Mouse (Mus musculus): ENCODE results near the gene Rnf114. TPM values are rescaled to one million over a fixed set of nuclear protein-coding genes. Genes with fewer than 3 reads are reported as not detected.
A peak's percentile ranks its signal among the peaks of the same experiment; 100 is the strongest.

The Rnf114 gene
- total and polyA plus RNA-seq, 2 experiments from 2014 or later, result 63.6 to 102 TPM

DNA sequence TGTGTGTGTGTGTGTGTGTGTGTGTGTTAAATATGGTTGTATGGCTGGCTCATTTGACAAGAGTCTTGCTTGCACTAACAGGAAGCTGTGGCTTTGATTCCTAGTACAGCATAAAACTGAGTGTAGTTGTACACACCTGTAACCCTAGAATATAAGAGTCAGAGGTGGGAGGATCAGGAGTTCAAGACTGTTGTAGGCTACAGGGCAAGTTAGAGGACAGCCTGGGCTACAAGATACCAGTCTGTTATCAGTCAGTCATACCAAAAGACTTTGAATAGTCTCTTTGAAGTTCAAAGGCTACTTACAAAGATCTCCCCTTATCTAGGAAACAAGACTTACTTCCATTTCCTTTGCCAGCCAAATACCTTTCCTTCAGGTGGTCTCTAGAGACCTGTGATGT lies 41.4 kb downstream of the Rnf114 start:
- DNase-seq (ENCODE audit: low spot score), result no peak
- Histone ChIP-seq H3K27me3 (ENCODE audit: control insufficient read depth, insufficient read depth, low read length) (peaks cover 23% of the 10 kb centered on the region), H3K27ac (ENCODE audit: low read depth) (no peak overlapping the region), H3K4me2 (ENCODE audit: low read depth, low read length) (no peak overlapping the region), H3K4me3 (ENCODE audit: low read depth, low read length) (no peak overlapping the region), H3K9ac (replicated peaks; ENCODE audit: low read depth, low read length) (no peak overlapping the region), H3K36me3 (replicated peaks; ENCODE audit: control insufficient read depth, insufficient read depth, low read length) (no peaks in the 10 kb centered on the region), H3K4me1 (ENCODE audit: control insufficient read depth, insufficient read depth) (peaks cover 6% of the 10 kb centered on the region), H3K9me3 (replicated peaks; ENCODE audit: control insufficient read depth, low read length) (no peaks in the 10 kb centered on the region)
- ATAC-seq (ENCODE audit: insufficient read depth, low read depth), result no peak
- no peak for TF ChIP-seq EP300 (IDR thresholded peaks at IDR 0.05; ENCODE audit: low read depth)
- TF ChIP-seq CTCF (IDR thresholded peaks at IDR 0.05; ENCODE audit: low read depth), result no peak

DNA sequence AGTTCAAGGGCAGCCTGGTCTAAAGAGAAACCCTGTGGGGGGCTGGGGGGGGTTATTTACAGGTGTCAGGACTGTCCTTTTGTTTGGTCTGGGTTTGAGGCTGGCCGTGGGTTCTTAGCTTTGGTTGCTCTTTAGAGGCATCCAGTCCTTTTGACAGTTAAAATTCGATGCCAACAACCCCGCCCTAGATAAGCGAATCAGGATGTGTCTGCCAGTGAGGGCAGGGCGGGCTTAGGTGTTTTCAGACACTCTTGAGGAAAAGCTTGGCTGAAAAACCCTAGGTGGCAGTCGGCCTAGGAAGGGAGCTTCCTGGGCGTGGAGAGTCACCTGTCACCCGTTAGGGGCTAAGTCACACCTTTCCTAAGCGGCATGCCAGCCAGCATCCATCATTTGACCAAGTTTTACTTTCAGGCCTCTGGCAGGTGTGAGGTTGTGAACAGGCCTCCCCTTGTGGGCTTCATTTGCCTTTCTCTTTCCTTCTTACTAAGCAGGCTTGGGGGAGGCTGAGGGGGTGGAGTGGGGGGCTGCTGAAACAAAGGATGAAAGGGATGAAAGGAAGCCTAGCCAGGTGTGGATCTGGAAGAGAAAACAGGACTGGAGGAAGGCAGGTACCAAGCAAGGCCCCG lies 44.0 kb downstream of the Rnf114 start:
- Histone ChIP-seq H3K4me2 (ENCODE audit: low read depth, low read length) (no peak overlapping the region), H3K9me3 (replicated peaks; ENCODE audit: control insufficient read depth, low read length) (no peaks in the 10 kb centered on the region), H3K4me1 (ENCODE audit: control insufficient read depth, insufficient read depth) (peaks cover 6% of the 10 kb centered on the region), H3K27ac (ENCODE audit: low read depth) (no peak overlapping the region), H3K27me3 (ENCODE audit: control insufficient read depth, insufficient read depth, low read length) (peaks cover 23% of the 10 kb centered on the region), H3K36me3 (replicated peaks; ENCODE audit: control insufficient read depth, insufficient read depth, low read length) (no peaks in the 10 kb centered on the region), H3K9ac (replicated peaks; ENCODE audit: low read depth, low read length) (no peak overlapping the region), H3K4me3 (ENCODE audit: low read depth, low read length) (no peak overlapping the region)
- DNase-seq (ENCODE audit: low spot score) (no peak), ATAC-seq (ENCODE audit: insufficient read depth, low read depth) (no peak)
- 51% methylated on average over 10 of the region's 10 CpGs for WGBS
- TF ChIP-seq EP300 (IDR thresholded peaks at IDR 0.05; ENCODE audit: low read depth) (no peak), CTCF (IDR thresholded peaks at IDR 0.05; ENCODE audit: low read depth) (no peak)

DNA sequence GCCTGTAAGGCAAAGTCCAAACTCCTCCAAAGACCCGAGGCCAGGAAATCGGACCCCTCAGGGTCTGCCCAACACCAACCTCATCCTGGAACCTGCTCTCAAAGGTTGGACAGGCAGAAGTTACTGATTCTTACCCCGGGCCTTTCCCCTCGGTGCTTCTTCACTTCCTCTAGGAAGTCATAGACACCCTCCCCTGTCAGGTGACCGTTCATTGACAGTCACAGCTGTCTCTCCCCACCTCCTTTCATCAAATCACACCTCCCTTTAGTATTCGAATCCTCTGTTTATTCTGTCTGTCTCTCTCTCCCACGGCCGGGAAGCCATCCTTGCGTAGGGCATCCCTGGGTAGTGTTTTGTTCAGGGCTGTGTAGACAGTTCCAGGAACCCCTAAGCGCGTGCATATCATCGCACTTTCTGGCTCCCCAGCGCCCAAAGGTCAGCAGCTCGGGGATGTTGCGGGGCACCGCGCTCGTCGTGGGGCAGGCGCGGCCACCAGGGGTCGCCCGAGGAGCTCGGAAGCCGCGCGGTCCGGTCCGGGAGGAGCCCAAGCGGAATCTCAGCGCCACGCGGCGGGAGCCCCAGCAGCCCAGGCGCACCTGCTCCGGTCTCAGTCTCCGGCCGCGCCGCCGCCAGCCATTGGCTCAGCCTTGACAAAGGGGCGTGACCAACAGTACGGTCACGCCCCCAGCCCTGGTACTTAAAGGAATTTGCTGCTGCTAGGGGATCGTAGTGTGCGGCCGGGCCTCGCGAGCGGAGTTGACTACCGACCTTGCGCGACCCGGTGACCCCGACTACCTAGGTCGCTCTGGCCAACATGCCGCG lies 45.2 kb downstream of the Rnf114 start, which contains the start of gene Snai1:
TSS of gene Snai1 (plus strand) at position 720 of the 822 bp plus-strand sequence.
- Histone ChIP-seq H3K9ac (replicated peaks; ENCODE audit: low read depth, low read length) (peak within 1 kb of the TSS; percentile 49), H3K4me1 (ENCODE audit: control insufficient read depth, insufficient read depth) (peaks cover 7% of the 10 kb centered on the region), H3K27ac (ENCODE audit: low read depth) (peak within 1 kb of the TSS; percentile 10; the same call in 1 of the 2 replicates), H3K4me2 (ENCODE audit: low read depth, low read length) (peak within 1 kb of the TSS; percentile 57), H3K9me3 (replicated peaks; ENCODE audit: control insufficient read depth, low read length) (no peaks in the 10 kb centered on the region), H3K27me3 (ENCODE audit: control insufficient read depth, insufficient read depth, low read length) (peaks cover 23% of the 10 kb centered on the region), H3K4me3 (ENCODE audit: low read depth, low read length) (peak within 1 kb of the TSS; percentile 42), H3K36me3 (replicated peaks; ENCODE audit: control insufficient read depth, insufficient read depth, low read length) (0 out of 2 replicates have a peak, but pooled peaks cover 4% of the 10 kb centered on the region)
- peak; percentile 89 for DNase-seq (ENCODE audit: low spot score)
- peak; percentile 86 for TF ChIP-seq CTCF (IDR thresholded peaks at IDR 0.05; ENCODE audit: low read depth)
- TF ChIP-seq EP300 (IDR thresholded peaks at IDR 0.05; ENCODE audit: low read depth), result 0 out of 2 replicates have a peak, but pooled peaks have one; percentile 31
- under 1% methylated on average over 53 of the region's 58 CpGs for WGBS
- ATAC-seq (ENCODE audit: insufficient read depth, low read depth), result peak; percentile 97

DNA sequence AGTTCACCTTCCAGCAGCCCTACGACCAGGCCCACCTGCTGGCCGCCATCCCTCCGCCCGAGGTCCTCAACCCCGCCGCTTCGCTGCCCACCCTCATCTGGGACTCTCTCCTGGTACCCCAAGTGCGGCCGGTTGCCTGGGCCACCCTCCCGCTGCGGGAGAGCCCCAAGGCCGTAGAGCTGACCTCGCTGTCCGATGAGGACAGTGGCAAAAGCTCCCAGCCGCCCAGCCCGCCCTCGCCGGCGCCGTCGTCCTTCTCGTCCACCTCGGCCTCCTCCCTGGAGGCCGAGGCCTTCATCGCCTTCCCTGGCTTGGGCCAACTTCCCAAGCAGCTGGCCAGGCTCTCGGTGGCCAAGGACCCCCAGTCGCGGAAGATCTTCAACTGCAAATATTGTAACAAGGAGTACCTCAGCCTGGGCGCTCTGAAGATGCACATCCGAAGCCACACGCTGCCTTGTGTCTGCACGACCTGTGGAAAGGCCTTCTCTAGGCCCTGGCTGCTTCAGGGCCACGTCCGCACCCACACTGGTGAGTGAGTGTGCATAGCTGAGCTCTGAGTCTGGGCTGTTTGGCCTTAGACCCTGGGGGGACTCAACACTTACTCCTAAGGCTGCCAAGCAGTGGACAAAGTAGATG lies 46.3 kb downstream of the Rnf114 start:
- TF ChIP-seq EP300 (IDR thresholded peaks at IDR 0.05; ENCODE audit: low read depth) (no peak), CTCF (IDR thresholded peaks at IDR 0.05; ENCODE audit: low read depth) (no peak)
- 49% methylated on average over 34 of the region's 34 CpGs for WGBS
- H3K4me1 ChIP-seq (ENCODE audit: control insufficient read depth, insufficient read depth), result peaks cover 12% of the 10 kb centered on the region

More for the DNA sequence above, 46.3 kb downstream of the Rnf114 start:
- Histone ChIP-seq H3K9me3 (replicated peaks; ENCODE audit: control insufficient read depth, low read length) (no peaks in the 10 kb centered on the region), H3K4me3 (ENCODE audit: low read depth, low read length) (peak overlapping the region; percentile 42), H3K27me3 (ENCODE audit: control insufficient read depth, insufficient read depth, low read length) (peaks cover 23% of the 10 kb centered on the region), H3K27ac (ENCODE audit: low read depth) (peak overlapping the region; percentile 10; the same call in 1 of the 2 replicates), H3K36me3 (replicated peaks; ENCODE audit: control insufficient read depth, insufficient read depth, low read length) (0 out of 2 replicates have a peak, but pooled peaks cover 4% of the 10 kb centered on the region), H3K9ac (replicated peaks; ENCODE audit: low read depth, low read length) (peak overlapping the region; percentile 49), H3K4me2 (ENCODE audit: low read depth, low read length) (peak overlapping the region; percentile 57)
- ATAC-seq (ENCODE audit: insufficient read depth, low read depth), result no peak
- no peak for DNase-seq (ENCODE audit: low spot score)
